Mouse (Mus musculus) Muller cell, postnatal 12 days (primary cell): ENCODE measurements at regions not wholly inside any gene's neighbourhood (a gene's known extent, or its start where the extent isn't known, plus 50 kb on each side); places are given as distances from the start of the nearest gene placed in this dataset.
"Not testable (repeated sequence)": the region's sequence is repeated elsewhere in the genome, so short reads cannot be mapped to it uniquely, and the experiment has no call there.

ENCODE experiments used
- DNase-seq: peaks from one replicate; pipeline ENCODE4 v3.0.0-alpha.2; 2015; ENCODE audit errors: inconsistent ontology term

DNA sequence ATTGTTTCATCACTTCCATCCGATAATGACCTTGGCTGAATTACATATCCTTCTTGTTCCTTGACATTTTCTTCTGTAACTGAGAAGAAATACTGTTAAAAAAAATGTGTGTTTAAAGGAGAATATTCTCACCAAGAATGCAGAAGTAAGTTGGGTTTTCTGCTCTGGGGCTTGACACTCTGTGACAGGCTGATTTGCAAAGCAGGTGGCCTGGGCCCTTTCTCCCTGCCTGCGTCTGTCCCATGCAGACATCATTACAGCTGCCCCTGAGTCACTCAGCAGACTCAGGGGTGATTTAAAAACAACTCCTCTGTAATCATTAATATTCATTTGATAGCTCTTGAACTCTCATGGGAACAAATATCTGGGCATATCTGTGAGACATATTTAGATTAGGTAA, 229.4 kb upstream of the Synpr start:
- DNase-seq, result no peak

DNA sequence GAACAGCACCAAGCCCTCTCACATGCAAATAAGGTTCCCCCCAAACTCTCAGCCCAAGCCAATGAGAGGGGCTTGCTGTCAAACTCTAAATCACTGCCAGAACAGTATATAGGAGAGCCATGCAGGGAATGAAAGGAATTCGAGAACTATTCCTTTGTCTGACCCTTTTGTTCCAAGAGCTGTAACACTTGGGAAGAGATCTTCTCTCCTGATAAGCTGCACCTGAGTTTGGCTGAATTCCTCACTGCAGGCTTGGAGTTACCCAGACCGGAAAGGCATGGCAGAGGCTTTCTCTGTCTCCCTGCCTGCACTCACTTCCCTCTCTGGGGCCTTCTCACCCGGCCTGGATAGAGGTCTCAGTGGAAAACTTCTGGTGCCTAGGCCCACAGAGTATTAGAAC, 219.7 kb upstream of the Cadps start:
- DNase-seq, result peak; percentile 24

DNA sequence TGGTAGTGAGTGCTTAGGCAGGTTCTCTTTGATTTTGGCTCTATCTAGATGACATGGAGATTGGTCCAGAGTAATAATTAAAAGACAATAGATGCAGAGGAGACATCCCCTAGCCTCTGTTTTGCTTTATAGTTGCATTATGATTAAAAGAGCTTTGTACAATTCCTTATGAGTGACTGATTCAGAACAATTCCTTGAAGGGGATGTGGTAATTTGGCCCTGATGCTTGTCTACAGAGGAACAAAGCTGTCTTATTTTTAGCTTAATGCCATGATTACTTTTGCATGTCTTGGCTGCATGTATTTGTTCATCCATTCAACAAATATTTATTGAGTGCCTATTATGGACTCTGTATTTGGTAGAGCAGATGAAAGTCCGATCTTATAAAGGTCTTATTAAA, 218.9 kb upstream of the Cadps start:
- peak; percentile 82 for DNase-seq

DNA sequence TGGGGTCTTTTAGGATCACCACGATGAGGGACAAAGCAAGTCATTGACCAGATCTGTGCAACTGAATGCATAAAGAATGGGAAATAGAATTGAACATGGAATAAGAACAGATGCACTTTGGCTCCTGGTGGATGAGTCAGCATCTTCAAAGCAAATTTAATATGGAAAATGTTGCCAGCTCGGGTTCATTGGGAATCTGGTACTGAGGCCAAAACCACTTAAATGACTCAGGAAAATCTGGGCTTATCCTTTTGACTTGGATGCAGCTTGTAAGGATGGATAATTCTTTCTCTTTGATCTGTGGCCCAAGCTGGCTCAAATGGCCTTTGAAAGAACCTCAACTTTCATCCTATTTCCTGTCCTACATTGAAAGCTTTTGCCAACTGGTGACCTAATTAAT, 217.3 kb upstream of the Cadps start:
- peak; percentile 93 for DNase-seq

DNA sequence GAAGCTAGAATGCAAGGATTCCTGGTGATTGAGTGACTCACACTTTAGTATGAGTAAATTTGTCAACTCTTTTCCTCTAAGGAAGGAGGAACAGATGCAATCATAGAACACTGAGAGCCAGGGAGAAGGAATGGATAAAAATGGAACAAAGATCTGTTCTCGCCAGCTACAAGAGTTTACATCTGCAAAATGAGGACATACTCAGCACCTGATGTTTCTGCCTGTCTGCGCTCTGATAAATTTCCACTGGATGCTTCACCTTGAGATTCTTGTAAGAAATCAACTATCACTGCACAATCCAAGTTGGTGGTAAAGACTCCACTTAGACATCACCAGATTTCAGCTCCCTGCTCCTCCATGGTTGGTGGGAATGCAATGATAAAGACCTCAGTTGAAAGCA, 214.5 kb upstream of the Cadps start:
- DNase-seq, result no peak

DNA sequence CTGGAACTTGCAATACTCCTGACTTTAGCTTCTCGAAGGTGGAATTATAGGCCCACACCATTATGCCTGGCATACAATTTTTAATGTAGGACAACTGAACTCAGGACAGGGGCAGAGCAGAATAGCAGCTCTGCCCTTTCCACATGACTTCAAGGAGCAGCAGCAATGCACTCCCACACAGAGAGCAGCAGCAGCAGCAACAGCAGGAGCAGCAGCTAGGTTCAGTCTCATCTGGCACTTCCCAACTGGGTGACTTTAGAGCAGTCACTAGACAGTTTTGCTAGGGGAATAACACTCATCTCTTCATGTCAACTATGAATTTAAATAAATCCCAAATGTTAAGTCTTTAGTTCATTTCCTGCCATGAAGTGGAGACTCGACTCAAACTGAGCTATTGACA, 206.9 kb upstream of the Cadps start:
- DNase-seq, result no peak

DNA sequence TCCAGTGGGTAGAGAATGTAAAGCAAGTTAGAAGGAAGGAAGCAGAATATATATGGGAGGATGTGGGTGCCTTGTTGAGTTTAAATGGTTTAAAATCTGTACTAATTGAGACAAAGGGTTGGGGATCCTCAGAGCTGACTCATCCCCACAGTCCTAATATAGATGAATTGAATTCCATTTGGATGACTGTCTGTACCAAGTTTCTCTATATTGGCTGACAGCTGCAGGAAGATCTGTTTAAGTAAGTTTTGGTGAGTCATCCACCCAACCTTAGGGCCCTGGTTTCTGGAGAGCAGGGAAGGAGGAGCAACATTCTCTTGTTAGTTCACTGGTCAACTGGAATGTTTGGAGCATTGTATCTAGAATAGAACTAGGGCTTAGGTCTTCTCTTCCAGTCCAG, 199.9 kb upstream of the Cadps start:
- peak; percentile 96 for DNase-seq

DNA sequence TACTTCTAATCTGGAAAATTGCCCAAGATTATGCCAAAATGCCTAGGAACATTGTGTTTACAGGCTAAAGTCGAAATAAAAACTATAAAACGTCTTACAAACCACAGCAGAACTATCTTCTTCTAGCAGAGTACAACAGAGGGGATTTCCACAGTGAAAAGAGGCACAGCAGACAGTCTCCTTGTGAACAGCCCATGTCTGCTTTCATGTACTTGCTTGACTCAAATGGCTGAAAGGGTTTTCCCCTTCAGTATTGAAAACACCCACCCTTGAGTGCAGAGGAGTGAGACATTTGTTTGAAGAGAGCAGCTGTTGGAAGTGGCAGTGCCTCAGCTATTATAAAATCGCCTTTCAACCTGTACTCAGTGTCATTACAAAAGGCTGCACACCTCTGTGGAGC, 188.2 kb upstream of the Cadps start:
- no peak for DNase-seq

DNA sequence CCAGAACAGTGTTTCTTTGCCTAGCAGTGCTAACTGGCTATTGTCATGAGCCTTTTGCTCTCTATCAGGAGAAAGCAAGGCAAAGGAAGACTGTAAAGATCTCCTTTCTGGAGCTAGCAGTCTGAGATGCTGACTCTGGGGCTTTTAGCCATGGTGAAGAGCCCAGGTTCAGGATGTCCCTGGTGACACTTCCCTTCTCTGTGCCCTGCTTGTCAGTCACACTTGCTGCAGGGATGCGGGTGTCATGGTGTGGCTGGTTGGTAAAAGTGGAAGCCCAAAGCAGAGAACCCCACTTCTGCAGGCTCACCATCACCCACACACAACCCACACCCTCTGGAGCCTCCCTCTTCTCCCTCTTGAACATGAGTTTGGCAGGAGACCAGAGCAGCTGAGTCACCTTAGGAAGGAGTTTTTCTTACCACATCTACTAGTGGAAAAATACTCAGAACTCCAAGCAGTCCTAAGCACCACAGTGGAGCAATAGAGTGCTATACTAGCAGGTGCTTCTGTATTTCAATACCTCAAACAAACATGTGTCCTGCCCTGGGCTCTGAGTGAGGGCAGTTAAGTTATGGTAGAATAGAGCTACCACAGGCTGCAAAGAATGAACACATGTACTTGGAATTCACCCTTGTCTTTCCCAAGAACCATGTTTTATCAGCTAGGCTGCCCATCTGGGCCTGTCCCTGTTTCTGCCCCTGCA, 178.3 kb upstream of the Cadps start:
- peak; percentile 43 for DNase-seq

DNA sequence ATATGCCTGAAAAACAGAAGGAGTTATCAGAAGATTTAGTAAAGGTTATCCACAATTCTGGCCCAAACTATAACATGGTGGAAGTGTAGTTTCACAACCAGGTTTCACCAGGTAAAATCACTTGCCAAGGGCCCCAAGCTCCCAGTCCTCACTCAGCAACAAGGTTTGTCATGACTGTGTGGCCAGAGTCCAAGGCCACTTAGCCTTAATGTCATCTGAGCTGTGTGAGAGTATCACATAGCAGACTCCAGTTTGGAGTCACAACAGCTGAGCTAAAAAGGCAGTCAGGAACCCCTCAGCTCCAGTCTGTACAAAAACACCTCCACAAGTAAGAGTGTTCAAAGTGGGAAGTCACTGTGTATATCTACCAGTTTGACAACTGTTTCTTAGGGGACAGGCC, 156.5 kb upstream of the Cadps start:
- no peak for DNase-seq

DNA sequence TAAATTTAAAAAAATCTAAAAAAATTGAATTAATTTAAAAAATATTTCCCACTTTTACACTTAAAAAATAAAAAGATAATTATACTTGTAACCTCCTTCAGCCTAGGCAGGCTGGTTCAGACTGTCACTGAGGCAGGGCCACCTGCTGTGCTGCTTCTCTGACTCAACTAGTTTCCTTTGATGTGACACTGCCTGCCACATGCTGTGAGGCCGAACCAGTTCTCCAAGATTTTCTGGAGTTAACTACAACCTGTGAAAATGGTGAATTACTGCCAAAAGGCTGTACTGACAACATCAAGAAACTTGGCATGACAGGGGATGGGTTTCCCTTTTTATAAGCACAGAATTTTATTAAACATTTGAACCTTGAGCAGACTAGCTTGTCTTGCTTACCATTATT, 143.6 kb upstream of the Cadps start:
- DNase-seq, result no peak

DNA sequence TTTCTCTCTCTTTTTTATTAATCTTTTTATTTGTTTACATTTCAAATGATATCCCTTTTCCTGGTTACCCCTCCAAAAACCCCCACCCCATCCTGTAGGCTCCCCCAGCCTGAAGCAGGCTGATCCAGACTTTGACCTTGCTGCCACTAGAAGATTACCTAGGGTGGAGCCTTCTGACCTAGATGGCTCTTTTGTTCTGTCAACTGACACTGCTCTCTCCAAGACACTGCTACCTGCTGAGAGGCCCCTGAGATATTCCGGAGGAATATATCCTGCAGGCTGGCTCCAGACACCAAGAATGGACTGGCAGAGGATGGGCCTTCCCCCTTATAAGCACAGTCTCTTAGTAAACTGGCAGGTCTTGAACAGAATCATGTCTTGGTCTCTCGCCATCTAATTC, 135.0 kb upstream of the Cadps start:
- DNase-seq, result not testable (repeated sequence)

DNA sequence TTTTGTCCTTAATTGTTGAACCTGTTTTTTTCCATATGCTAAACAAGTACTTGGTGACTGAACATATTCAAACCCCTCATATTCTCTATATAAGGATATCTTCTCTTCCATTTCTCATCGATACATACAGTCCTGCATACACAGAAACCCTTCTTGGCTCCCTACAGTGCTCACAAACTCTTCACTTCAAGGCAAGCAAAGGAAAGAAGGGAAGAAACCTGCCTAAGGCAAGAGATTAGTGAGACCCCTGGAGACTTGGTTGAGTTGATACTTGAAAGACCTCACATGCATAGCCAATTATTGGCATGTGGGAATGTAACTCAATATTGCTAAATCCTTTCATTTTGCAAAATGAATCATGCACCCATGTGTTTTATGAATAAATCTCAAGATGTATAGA, 128.0 kb upstream of the Cadps start:
- no peak for DNase-seq

DNA sequence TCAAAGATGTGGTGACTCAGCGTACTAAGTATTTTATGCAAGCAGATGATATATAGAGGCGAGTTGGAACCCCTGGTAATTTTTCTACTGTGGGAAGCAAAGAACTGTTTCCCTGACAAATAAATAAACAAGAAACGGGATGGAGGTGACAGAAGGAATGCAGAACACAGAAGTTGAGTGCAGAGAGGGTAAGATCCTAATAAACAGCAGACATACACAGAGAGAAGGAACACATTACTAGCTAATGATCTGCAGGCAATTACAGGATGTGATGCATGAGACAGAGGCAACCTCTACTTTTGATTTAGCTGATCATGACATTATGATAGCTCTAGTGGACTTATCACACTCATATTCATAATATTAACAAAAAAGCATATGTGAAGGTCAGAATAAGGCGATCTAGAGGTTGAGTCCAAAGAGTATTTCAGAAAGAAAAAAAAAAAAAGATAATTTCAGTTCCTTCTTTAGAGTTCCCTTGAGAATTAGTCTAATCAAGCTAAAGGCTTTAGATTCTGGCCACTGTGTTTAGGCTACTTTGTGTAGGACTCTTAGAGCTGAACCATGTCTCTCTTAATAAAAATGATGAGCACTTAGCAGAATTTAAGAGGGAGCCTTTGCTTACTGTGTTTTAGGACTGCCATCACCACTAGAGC, 115.9 kb upstream of the Cadps start:
- DNase-seq, result no peak

DNA sequence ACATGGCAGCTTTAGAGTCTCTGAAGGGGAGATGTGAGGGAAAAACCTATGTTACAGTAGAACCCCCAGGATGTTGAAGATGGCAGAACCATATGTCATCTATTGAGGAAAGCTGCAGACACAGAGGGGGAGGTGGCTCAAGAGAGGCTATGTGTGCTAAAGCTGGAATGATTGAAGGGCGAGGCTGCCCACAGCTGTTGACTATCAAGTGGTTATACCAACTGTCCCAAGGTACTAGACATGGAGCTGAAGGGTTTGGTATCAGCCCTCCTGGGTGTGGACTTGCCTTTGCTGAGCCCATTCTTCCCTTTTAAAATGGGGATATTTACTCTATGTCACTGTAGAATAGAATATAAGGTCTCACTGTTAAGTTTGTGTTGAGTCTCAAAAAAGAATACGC, 113.5 kb upstream of the Cadps start:
- DNase-seq, result no peak

DNA sequence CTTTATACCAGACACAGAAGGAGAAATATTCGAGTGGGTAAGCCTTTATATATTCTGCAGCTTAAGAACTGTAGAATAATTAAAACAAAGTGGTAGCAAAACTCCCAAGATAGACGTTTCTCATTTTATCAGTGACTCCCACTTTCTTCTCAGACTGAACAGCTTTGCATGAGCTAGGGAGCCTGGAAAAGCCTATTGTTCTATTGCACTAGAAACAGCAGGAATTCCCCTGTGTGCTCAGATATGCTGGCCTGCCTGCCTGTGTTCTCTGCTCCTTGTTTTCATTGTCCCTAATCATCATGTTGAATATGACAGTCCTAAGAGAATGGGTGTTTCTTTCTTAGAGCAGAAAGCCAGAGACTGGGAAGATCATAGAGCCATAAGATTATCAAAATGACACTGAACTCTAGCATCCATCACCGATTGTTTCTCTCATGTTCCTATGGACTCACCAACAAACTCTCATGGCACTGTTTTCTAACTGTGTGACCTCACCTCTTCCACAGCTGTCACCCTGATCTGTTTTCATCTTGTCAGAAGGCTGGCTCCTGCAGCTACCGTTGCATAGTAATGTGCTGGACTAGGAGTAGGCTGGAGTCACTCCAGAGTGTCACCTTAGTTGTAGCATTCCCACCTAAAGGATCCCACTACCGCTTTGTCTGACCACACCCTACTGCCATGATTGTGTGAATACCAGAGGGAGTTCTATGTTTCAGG, 108.9 kb upstream of the Cadps start:
- peak; percentile 79 for DNase-seq

DNA sequence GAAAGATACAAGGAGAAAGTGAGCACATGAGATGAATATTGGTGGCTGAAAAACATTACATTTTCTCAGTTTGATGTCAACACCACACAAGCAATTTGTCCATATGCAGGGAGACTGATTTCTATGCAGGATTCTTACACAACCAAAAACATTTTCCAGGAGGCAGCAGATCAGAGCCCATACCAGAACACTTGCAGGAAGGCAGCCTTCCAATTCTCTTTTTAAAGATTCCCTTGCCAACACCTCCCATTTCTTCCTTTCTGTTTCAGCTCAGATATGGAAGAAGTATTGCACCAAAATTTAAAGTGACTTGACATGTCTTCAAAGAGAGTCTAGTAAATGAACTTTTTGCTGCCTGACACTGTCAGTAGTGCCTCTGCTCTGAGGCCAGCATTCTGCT, 100.7 kb upstream of the Cadps start:
- no peak for DNase-seq

DNA sequence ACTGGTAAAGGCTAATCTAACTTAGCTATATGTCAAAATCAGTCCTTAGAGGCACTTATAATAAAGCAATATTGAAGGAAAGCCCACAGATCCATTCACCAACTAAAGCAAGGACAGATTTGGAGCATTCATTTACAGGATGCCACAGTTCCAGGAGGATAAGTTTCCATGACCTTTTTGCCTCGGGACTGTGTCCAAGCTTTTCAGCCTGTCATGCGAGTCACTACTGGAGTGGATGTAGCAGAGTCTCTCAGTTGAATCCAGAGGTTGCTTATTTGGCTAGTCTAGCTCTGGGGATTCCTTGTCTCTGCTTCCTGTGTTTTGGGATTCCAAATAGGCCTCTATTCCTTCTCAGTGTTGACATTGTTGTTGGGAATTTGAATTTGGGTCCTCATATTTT, 92.6 kb upstream of the Cadps start:
- DNase-seq, result peak; percentile 35

DNA sequence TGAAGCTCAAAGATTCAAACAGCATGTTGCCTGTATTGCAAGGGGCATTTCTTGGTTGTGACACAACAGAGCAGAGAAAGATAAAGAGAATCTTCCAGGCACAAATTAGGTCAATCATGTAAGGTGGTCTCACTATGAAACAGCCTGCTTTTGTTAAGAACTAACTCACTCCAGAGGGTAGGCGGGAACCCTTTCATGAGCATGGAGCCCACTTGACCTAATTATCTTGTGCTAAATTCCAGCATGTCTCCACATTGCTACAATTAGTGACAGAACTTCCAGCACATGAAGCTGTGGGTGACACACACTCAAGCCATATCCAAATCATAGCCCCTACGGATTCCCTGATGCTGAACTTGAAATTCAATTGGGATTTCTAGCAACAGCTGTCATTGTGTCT, 91.1 kb upstream of the Cadps start:
- peak; percentile 74 for DNase-seq

DNA sequence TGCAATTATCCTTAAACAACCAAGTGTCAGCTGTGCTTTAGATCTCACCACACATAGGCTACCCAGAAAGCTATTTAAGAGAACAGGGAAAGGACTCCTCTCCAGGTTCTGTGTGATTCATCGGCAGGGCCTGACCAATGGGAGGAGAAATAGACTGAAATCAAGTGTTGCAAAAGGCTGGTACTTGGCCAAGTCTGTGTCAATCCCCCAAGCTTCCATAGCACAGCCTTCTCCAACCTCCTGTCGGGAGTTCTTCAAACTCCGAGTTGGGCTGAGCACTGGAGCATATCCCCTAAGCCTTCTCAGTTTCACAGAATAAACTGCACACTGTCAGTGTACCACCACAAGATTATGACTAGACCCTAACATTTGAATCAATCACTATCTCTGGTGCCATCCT, 90.5 kb upstream of the Cadps start:
- peak; percentile 31 for DNase-seq

DNA sequence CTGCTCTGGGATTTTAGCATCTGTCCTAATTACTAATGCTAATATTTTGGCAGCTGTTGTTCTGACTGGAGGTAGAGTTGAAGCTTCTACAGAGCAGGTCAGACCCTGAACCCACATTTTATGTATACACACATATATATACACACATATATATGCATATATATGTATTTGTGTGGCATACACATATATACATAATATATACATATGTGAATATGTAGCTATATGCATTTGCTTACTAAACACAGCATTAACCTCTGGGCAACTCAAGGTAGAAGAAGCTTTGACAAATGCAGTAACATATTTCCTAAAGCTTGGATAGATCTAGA, 54.4 kb upstream of the Cadps start:
- DNase-seq, result no peak

DNA sequence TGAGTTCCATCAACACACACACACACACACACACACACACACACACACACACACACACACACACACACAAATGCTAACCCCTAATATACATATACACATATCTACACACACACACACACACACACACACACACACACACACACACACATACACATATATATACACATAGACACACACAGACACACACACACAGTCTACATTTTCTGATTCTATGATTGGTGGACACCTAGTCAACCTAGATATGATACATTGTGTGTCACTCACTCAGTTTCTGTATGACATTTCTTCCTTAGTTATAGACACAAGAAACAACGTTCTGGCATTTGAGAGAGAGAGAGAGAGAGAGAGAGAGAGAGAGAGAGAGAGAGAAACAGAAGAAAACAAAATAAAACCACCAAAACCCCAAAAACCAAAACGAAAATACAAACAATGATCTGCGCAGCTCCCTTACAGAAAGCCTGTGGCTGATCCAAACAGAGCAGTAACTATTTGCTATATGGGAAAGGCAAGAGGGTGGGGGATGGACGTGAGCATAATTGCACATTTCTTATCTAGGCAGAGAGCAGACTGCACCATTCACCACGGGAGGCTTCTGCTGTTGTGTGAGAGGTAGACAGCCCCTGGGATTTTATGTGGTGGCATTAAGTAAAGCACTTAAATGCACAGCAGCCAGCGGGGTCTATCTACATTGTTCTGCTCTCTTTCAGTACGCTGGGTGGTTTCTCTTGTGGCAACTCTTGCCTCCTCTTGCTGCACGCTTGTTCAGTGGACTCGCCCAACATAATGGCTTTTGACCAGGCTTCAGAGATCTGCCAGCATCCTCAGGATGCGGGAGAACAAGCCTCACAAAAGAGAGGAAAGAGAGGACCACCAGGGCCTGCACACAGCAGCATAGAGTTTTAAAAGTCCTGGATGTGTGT, 53.8 kb upstream of the Cadps start:
- no peak for DNase-seq
